Mouse (Mus musculus): ENCODE data around the gene Capns2. TPM values are rescaled to one million over a fixed set of nuclear protein-coding genes. Genes with fewer than 3 reads are reported as not detected.
A peak's percentile ranks its signal among the peaks of the same experiment; 100 is the strongest.
"Not testable (repeated sequence)": the region's sequence is repeated elsewhere in the genome, so short reads cannot be mapped to it uniquely, and the experiment has no call there.

Gene Capns2
- total RNA-seq (2021) = 1 to 10 TPM; 1.2 to 3.0 TPM
- long read RNA-seq, experiment 1 = 0 reads
- long read RNA-seq, experiment 2 = 0 reads

DNA sequence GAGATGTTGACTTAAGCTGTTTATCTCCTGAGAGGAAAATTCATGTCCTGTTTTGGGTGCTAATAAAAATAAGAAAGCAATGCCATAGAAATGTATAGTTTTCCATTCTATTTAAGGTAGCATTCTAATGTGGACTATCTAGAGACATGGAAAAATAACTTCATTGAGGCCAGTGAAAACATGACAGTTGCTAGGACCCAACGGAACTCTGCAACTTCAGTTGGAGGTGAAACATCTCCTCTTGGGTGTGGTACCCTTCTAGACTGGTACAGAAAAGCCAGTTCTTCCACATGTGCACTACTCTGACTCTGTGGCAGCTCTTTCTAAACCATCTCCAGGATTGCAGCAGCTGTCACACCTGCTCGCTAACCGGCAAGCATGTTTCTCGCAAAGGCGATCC lies at the start of gene Capns2:
Gene Capns2 (plus strand): TSS at position 301 of the 400 bp plus-strand sequence.
- H3K4me3 ChIP-seq = no peak within 1 kb of the TSS
- H3K27ac ChIP-seq = no peak within 1 kb of the TSS
- TF ChIP-seq CTCF (conservative IDR thresholded peaks at IDR 0.05) = no peak
- no peak for DNase-seq (ENCODE audit: low spot score in 2 of 2)

DNA sequence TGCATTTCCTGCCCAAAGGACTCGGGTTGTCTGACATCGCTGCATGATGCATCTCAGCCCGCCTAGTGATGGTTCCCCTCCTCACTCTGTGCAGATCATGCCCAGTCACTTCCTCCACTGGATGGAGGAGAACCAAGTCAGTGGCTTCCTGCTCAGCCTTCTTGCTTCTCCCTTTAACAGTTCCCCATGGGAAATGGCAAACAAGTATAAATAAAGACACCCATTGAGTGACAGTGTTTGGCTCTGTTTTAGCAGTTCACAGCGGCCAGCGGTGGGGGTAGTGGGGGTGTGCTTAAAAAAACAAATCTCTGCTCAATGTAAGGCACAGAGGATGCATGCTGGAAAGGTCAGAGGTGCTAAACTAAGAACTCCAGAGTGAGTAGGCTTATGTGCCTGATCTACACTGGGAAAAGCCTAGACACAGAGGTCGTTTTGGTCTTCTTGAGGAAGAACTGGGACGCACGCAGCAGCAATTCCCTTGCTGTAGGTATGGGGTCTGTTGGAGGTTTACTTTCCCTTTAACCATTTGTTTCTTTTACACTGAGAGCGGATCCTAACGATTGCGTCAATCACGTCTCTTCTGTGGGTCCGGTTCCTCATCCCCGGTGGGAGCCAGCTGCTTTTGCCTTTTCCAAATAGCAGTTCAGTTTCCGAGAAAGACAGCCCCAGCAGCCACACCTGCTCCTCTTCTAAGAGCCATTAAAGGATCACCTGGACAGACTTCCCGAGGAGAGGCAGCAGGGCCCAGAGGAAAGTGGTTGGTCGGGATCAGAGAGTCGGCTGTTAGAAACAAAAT lies 47.8 kb upstream of the Capns2 start:
- no peak overlapping the region for H3K4me3 ChIP-seq
- TF ChIP-seq CTCF (conservative IDR thresholded peaks at IDR 0.05) = no peak
- H3K27ac ChIP-seq = peak overlapping the region; percentile 33; the same call in 1 of the 2 replicates
- DNase-seq (ENCODE audit: low spot score in 2 of 2) = no peak

DNA sequence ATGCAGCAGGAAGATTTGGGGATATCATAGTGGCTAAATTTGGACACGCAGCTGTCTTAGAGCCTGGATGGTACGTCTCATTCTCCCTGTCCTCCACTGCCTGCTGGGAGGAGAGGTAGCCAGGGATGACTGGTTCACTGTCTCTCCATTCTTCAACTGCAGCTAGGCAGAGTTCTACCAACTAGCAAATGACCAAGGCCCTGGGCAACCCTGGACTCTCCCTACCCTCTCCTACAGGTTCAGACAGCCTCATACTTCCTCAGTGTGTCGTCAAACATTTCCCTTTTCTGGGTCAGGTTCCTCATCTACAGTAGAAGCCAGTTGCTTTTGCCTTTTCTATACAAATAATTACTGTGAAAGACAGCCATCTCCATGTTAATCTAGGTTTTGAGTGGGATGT lies 46.5 kb upstream of the Capns2 start:
- TF ChIP-seq CTCF (conservative IDR thresholded peaks at IDR 0.05) = no peak
- peak overlapping the region; percentile 67; the same call in 1 of the 2 replicates for H3K4me3 ChIP-seq
- H3K27ac ChIP-seq = peak overlapping the region; percentile 88; the same call in 1 of the 2 replicates
- no peak for DNase-seq (ENCODE audit: low spot score in 2 of 2)

DNA sequence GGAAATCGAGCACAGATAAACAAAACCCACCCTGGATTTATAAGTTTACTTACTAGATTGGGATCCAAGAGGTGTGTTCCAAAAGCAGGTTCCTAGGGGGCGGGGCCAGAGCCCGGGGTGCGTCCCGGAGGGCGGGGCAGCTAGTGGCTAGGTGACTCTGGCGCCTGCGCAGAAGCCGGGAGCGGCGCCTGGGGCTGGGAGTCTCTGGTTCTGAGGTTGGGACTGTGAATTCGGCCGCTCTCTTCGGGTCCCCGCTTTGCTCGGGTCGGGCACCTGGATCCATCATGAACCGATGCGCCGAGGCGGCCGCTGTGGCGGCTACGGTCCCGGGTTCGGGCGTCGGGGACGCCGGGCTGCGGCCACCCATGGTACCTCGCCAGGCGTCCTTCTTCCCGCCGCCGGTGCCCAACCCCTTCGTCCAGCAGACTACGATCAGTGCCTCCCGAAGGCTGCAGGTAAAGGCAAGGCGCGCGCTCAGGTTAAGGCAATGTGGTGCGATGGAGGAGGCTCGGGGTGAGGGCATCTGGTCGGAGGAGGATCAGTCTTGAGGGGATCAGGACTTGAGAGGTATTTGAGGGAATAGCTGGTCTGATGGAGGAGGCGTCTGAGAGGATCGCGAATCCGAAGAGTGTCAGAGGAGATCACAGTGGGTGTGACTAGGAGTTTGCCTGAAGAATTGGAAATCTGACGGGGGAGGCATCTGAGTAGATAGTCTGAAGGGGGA lies 45.9 kb upstream of the Capns2 start, which contains the start of gene Lpcat2:
Gene Lpcat2 (plus strand): TSS at position 169 of the 724 bp plus-strand sequence.
- H3K27ac ChIP-seq = peak within 1 kb of the TSS; percentile 88
- peak; percentile 66 to 80 for DNase-seq (ENCODE audit: low spot score in 2 of 2)
- TF ChIP-seq CTCF (conservative IDR thresholded peaks at IDR 0.05) = no peak
- peak within 1 kb of the TSS; percentile 67 for H3K4me3 ChIP-seq

DNA sequence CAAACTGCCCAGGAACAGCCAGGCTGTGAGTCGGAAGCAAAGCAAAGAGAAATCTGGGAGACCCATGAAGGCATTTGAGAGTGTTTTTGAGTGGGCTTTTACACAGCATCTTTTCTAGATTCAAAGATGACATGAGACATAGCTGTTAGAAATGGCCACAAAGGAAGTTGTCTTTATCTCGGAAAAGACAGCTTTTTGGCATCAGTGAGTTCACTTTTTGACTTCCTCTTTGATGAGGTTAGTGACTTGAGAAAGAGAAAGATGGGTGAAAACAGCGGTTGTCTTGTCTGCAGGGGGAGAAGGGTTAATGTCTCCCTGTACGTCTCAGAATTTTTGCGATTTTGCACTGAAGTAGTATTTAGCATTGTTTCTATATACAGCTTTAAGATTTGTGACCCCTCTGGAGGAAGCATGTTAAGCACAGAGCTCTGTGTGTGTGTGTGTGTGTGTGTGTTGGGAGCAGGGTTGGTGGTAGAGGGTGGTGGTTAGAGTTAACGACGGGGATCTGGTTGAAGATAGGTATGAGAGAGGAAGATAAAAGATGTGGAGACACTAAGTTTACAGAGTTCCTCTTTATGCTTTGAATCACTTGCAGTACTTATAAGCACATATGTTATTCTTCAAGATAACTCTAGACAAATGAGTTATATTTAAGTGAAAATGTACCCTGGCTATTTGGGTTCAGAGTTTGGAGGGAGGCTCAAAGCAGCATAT lies 44.8 kb upstream of the Capns2 start:
- no peak for TF ChIP-seq CTCF (conservative IDR thresholded peaks at IDR 0.05)
- peak overlapping the region; percentile 67 for H3K4me3 ChIP-seq
- no peak for DNase-seq (ENCODE audit: low spot score in 2 of 2)
- peak overlapping the region; percentile 88; the same call in 1 of the 2 replicates for H3K27ac ChIP-seq

DNA sequence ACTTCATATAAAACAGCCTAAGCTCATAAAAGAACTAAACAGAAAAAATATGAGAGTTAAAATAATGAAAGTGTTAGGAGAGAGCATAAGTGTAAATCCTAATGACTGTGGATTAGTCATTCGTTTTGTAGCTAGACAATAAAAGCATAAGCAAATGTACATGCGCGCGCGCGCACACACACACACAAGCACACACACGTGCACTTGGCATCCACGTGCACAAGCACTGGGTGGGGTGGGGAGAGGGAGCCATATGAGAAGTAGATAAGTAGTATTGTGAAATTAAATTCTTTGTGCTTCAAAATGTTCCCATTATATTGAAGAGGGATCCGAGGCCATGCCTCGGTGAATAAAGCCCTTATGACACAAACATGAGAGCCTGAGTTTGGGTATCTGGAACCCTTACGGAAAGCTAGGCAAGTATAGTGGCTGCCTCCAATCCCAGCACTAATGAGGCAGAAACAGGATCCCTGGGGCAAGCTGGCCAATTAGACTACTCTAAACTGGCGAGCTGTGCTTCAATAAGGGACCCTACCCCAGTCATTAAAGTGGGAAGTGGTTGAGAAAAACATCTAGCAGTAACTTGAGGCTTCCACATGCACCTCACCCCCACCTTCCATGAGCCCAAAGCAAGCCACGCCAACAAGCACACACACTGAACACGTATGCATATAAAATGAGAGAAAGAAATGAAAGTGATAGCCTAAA lies 42.6 kb upstream of the Capns2 start:
- Histone ChIP-seq H3K4me3 (no peak overlapping the region), H3K27ac (no peak overlapping the region)
- no peak for TF ChIP-seq CTCF (conservative IDR thresholded peaks at IDR 0.05)
- DNase-seq (ENCODE audit: low spot score in 2 of 2) = no peak

DNA sequence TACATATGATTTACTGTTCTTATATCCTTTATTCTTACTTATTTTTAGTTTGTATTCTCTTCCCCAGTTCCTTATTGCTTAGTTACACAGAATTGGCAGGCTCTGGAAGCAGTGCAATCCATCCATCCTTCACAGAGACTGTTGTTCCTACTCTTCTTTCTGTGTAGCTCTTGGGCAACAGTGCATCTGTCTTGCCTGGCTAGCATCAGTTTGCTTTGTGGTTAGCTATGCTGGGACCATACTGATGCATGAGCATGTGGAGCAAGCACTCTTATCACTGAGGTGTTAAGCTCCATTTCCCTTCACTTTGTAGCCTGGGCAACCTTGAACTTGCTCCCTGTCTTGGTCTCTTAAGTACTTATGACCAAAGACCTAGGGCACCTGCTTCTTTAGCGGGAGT lies 39.2 kb upstream of the Capns2 start:
- no peak overlapping the region for H3K27ac ChIP-seq
- H3K4me3 ChIP-seq = no peak overlapping the region
- no peak for DNase-seq (ENCODE audit: low spot score in 2 of 2)
- no peak for TF ChIP-seq CTCF (conservative IDR thresholded peaks at IDR 0.05)

DNA sequence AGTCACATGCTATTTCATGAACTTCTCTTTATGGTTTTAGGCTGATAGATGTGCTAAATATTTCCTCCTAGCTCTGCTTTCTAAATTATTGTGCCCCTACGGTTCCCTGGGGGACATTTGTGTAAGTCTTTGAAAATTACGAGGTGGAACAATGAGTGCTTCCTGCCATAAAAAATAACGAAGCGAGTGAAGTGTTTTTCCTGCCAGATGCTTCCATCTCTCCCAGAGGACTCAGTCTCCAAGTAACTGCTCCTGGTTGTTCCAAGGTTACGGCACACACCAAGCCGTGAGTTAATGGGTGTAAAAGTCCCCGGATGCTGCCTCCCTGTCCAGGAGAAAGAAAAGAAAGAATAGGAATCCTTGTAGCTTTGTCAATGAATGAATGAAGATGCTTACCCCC lies 30.9 kb upstream of the Capns2 start:
- DNase-seq (ENCODE audit: low spot score in 2 of 2) = no peak
- Histone ChIP-seq H3K27ac (no peak overlapping the region), H3K4me3 (no peak overlapping the region)
- no peak for TF ChIP-seq CTCF (conservative IDR thresholded peaks at IDR 0.05)

DNA sequence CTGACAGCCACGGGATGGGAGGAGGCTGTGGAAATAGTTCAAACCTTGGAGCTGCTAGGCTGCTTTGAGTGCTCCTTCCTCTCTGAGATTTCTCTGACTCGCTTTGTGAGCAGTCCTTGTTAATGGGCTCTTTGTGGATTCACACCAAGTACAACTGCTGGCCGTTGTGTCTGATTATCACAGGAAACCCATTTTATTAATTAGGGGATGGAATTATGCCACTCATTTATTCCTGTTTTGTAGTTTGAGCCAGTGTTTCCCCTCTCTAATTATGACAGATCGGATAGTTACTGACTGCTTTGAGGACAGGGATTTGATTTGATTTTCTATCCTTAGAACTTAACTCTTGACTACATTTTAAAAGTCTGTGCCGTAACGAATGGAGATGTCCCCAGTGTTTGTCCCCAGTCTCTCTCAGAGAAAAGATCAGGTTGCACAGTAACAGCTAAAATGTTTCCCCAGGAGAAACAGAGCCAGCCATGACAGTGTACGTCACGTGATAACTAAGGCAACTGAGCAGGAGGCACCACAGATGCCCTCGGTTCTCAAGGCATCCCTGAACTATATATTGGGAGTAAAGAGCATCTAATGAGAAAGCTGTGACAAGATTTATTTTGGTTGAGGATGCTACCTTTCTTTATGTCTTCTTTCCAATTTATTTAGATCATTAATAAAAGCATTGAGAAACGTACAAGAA lies 29.0 kb upstream of the Capns2 start:
- Histone ChIP-seq H3K4me3 (no peak overlapping the region), H3K27ac (no peak overlapping the region)
- TF ChIP-seq CTCF (conservative IDR thresholded peaks at IDR 0.05) = no peak
- no peak for DNase-seq (ENCODE audit: low spot score in 2 of 2)

DNA sequence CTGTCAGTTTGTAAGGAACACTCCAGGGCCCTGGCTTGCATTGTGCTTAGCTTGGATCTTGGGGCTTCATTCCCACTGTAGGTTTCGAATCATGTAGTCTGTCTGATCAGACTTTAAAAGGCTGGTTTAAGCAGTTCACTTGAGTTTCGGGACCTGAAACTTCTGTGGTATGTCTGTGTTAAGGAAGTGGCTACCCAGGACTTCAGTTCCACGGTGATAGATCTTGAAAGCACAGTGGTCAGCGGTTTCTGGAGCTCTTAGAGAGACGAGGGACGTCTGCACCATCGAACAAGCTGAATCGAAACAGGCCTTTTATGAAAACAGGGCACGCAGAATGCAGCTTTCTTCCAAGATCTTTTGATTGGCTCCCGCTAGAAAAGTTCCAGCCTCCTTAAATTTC lies 25.4 kb upstream of the Capns2 start:
- Histone ChIP-seq H3K27ac (no peak overlapping the region), H3K4me3 (no peak overlapping the region)
- no peak for TF ChIP-seq CTCF (conservative IDR thresholded peaks at IDR 0.05)
- no peak for DNase-seq (ENCODE audit: low spot score in 2 of 2)

DNA sequence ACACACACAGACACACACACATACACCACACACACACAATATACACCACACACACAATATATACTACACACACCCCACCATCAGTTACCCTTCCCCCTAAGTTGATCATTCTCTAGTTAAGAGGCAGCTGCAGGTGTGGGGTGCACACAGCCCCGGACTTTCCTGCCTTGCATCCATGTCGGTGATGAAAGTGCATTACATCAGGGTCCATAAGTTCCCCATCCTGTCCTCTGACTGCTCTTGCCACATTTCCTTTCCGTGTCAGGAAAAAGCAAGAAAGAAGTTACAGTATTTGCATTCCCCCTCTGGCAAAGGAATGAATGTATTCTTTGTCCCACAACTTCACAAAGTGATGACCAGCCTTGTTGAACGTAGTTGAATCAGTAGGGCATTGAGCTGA lies 20.0 kb upstream of the Capns2 start:
- DNase-seq (ENCODE audit: low spot score in 2 of 2) = no peak
- H3K27ac ChIP-seq = no peak overlapping the region
- TF ChIP-seq CTCF (conservative IDR thresholded peaks at IDR 0.05) = no peak
- H3K4me3 ChIP-seq = no peak overlapping the region

DNA sequence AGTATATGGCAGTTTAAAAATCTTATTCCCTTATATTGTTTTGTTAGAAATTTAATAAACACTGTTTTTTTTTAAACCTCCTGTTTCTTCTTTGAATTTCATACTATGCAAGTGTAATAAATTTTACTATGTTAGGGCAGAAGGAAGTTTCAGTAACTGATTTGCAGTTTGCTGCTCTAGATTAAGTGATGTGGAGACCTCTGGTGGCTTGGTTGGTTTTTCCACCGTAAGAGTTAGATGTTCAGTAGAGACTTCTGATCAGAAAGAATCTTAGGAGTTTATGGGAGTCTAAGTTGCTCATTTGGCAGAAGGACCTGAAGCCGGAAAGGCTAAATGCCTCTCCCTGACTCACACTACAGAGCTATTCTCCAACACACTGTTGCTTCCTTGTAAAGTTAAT lies 17.4 kb upstream of the Capns2 start:
- no peak overlapping the region for H3K27ac ChIP-seq
- peak; percentile 78 for TF ChIP-seq CTCF (conservative IDR thresholded peaks at IDR 0.05)
- DNase-seq (ENCODE audit: low spot score in 2 of 2) = peak in 1 of 2 experiments; percentile 36
- no peak overlapping the region for H3K4me3 ChIP-seq

DNA sequence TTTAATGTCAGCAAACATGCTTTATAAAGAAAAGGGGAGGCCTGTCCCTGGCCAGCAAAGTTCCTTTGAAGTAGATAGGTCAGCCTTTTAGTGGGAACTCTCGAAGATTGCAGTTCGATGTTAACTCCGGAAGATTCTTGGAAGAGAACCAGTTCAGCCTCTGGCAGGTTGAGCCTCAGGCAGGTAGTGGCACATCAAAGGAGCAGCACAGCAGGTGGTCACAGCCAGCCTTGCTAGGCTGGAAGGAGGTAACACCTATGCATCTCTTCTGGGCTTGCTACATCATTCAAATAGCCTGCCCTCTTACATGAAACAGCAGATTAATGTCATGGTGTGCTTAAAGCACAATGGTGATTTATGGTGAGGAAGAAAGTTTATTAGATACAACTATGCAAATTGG lies 9.0 kb upstream of the Capns2 start:
- not testable (repeated sequence) for DNase-seq (ENCODE audit: low spot score in 2 of 2); H3K4me3 ChIP-seq

More for the DNA sequence above, 9.0 kb upstream of the Capns2 start:
- not testable (repeated sequence) for H3K27ac ChIP-seq

Data from layer of hippocampus, adult 2 months (tissue).